ENCODE assay signal across 17 mouse cellular contexts in the genomic region with DNA sequence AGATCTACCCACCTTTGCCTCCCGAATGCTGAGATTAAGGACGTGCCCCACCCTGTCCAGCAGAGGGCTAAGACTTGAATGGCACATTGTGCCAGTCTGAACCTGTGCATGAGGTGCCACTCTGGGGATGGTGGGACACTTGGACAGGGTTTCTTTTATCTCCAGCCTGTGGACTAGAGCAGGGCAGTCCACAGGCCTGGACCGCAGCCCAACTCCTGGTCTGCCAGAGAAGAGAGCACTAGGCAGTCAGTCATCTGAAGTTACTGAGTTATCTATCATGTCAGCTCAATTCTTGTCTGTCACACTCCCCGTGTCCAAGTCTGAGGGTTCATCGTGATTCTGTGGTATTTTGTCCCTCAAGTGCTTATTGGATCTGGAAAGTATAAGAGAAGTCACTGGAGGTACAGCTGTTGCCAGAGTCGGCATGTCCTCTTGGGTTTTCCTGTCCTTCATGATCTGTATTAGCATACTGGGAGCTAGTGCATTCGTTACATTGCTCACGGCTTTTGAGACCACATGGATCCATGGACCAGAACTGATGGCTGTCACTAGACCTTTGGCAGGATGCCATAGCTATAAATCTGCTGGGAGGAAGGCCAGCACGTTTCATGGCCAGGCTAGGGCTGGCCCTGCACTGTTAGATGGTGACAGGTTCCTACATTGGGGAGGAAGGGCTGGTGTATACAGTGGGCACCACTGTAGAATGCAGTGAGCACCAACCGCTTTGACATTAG. TPM values are rescaled to one million over a fixed set of nuclear protein-coding genes. Genes with fewer than 3 reads are reported as not detected.
A peak's percentile ranks its signal among the peaks of the same experiment; 100 is the strongest.
DNase-seq lines count a peak whose midpoint lies in the region; ATAC-seq lines count a peak whose summit lies in the region.
"Had no signal": no experiment of that assay in that cellular context is flagged by ENCODE, and none has a peak within 500 bp of the region (broad histone marks: within the 10 kb centered on the region; RNA-seq: fewer than 3 reads in every experiment).

No protein-coding gene starts in this region.

- H3K27ac ChIP-seq in midbrain, embryonic 11.5 days (ENCODE audit: low read depth, low read length) = no peak overlapping the region
- no peak overlapping the region for H3K27ac ChIP-seq in midbrain, embryonic 10.5 days (replicated peaks)
- H3K27ac ChIP-seq in kidney, embryonic 15.5 days = no peak overlapping the region
- H3K27ac ChIP-seq: embryonic facial prominence, embryonic 15.5 days; limb, embryonic 15.5 days had no signal

- no peaks in the 10 kb centered on the region for H3K36me3 ChIP-seq in midbrain, embryonic 11.5 days (ENCODE audit: control insufficient read depth, insufficient read depth, low read length)
- no peaks in the 10 kb centered on the region for H3K36me3 ChIP-seq in midbrain, embryonic 10.5 days
- no peaks in the 10 kb centered on the region for H3K36me3 ChIP-seq in kidney, embryonic 15.5 days
- H3K36me3 ChIP-seq: embryonic facial prominence, embryonic 15.5 days; limb, embryonic 15.5 days had no signal

- H3K4me1 ChIP-seq in midbrain, embryonic 11.5 days (ENCODE audit: control insufficient read depth, insufficient read depth, low read length) = no peaks in the 10 kb centered on the region
- H3K4me1 ChIP-seq in midbrain, embryonic 10.5 days = no peaks in the 10 kb centered on the region
- no peaks in the 10 kb centered on the region for H3K4me1 ChIP-seq in kidney, embryonic 15.5 days
- H3K4me1 ChIP-seq: embryonic facial prominence, embryonic 15.5 days; limb, embryonic 15.5 days had no signal

- DNase-seq in heart, postnatal 4 days = peak; percentile 27
- DNase-seq in heart, postnatal 25 days (ENCODE audit: low spot score) = no peak
- peak; percentile 37 for DNase-seq in midbrain, embryonic 11.5 days (ENCODE audit: low spot score, missing footprints)
- DNase-seq in midbrain, embryonic 10.5 days (ENCODE audit: low spot score) = no peak
- no peak for DNase-seq in frontal cortex, adult 2 months (ENCODE audit: extremely low spot score in 1 of 2, low spot score in 1 of 2)
- no peak for DNase-seq in gastrocnemius, postnatal 36 days
- DNase-seq: cerebellum, adult 2 months; layer of hippocampus, adult 9-11 months; thymus, adult 2 months had no signal

- H3K27me3 ChIP-seq in midbrain, embryonic 11.5 days (ENCODE audit: control insufficient read depth, insufficient read depth, low read length) = no peaks in the 10 kb centered on the region
- H3K27me3 ChIP-seq in midbrain, embryonic 10.5 days (ENCODE audit: low read depth, poor library complexity, severe bottlenecking) = no peaks in the 10 kb centered on the region
- no peaks in the 10 kb centered on the region for H3K27me3 ChIP-seq in kidney, embryonic 15.5 days
- H3K27me3 ChIP-seq: embryonic facial prominence, embryonic 15.5 days had no signal

- no peak for ATAC-seq in midbrain, embryonic 11.5 days (ENCODE audit: low FRiP score)
- ATAC-seq in kidney, embryonic 15.5 days (replicated peaks; ENCODE audit: low FRiP score) = 0 out of 2 replicates have a peak, but pooled peaks have one; percentile 22

- no peak overlapping the region for H3K9ac ChIP-seq in midbrain, embryonic 11.5 days (ENCODE audit: low read length)
- H3K9ac ChIP-seq in kidney, embryonic 15.5 days = no peak overlapping the region
- H3K9ac ChIP-seq: embryonic facial prominence, embryonic 15.5 days; limb, embryonic 15.5 days had no signal

- WGBS in midbrain, embryonic 11.5 days = 81% methylated on average over 10 of the region's 10 CpGs
- WGBS in midbrain, embryonic 10.5 days = 88% methylated on average over 10 of the region's 10 CpGs
- WGBS in kidney, embryonic 15.5 days = 64% methylated on average over 10 of the region's 10 CpGs

- H3K9me3 ChIP-seq in midbrain, embryonic 11.5 days (ENCODE audit: control insufficient read depth, low read length) = no peaks in the 10 kb centered on the region
- H3K9me3 ChIP-seq in midbrain, embryonic 10.5 days (replicated peaks) = no peaks in the 10 kb centered on the region
- 0 out of 2 replicates have a peak, but pooled peaks cover 4% of the 10 kb centered on the region for H3K9me3 ChIP-seq in kidney, embryonic 15.5 days (replicated peaks)
- H3K9me3 ChIP-seq: limb, embryonic 15.5 days had no signal

- H3K4me3 ChIP-seq in midbrain, embryonic 11.5 days (ENCODE audit: low read depth, low read length) = no peak overlapping the region
- no peak overlapping the region for H3K4me3 ChIP-seq in midbrain, embryonic 10.5 days
- H3K4me3 ChIP-seq in kidney, embryonic 15.5 days (replicated peaks) = no peak overlapping the region
- H3K4me3 ChIP-seq: embryonic facial prominence, embryonic 15.5 days; limb, embryonic 15.5 days; megakaryocyte, embryonic 14.5 days had no signal

- intact Hi-C loops in heart, postnatal 25 days (cut with DNase I) = no loop called here
- intact Hi-C loops in gastrocnemius, postnatal 36 days (cut with DNase I) = no loop called here

- no peak overlapping the region for H3K4me2 ChIP-seq in midbrain, embryonic 11.5 days
- H3K4me2 ChIP-seq in kidney, embryonic 15.5 days = no peak overlapping the region
- H3K4me2 ChIP-seq: embryonic facial prominence, embryonic 15.5 days; limb, embryonic 15.5 days had no signal

RNA-seq across cellular contexts. Expression of gene Cda, which starts 14.2 kb away (rescaled TPM):
- total RNA-seq in heart, postnatal 4 days (2021) = 1 to 10 TPM; 5.9 to 6.9 TPM
- total RNA-seq in heart, postnatal 25 days (2021) = 1 to 10 TPM; 1.3 to 1.8 TPM
- polyA plus RNA-seq in midbrain, embryonic 11.5 days (2014; fragmentation: Nextera tagmentation; extraction: Ambion mirVana) = 1.7 and 2.0 TPM in 2 replicates
- polyA plus RNA-seq in midbrain, embryonic 10.5 days (2016; fragmentation: Nextera tagmentation; extraction: Ambion mirVana) = 1.2 and 2.0 TPM in 2 replicates
- polyA plus RNA-seq in kidney, embryonic 15.5 days (2015; fragmentation: Nextera tagmentation; extraction: Ambion mirVana) = 21.3 and 22.0 TPM in 2 replicates
- 3.6 and 3.7 TPM in 2 replicates for polyA plus RNA-seq in frontal cortex, adult 2 months (2012; rRNA removed)
- total RNA-seq in gastrocnemius, postnatal 36 days (2021) = under 1 TPM in 1 of 2 experiments, not detected in 1; 0.62 TPM

RNA-seq across cellular contexts. Expression of gene Pink1, which starts 27.5 kb away (rescaled TPM):
- total RNA-seq in heart, postnatal 4 days (2021) = 100 to 1,000 TPM; 163 to 177 TPM
- 100 to 1,000 TPM; 560 to 591 TPM for total RNA-seq in heart, postnatal 25 days (2021)
- 21.6 and 22.4 TPM in 2 replicates for polyA plus RNA-seq in midbrain, embryonic 11.5 days (2014; fragmentation: Nextera tagmentation; extraction: Ambion mirVana)
- polyA plus RNA-seq in midbrain, embryonic 10.5 days (2016; fragmentation: Nextera tagmentation; extraction: Ambion mirVana) = 30.5 and 41.3 TPM in 2 replicates
- 47.5 and 50.3 TPM in 2 replicates for polyA plus RNA-seq in kidney, embryonic 15.5 days (2015; fragmentation: Nextera tagmentation; extraction: Ambion mirVana)
- polyA plus RNA-seq in frontal cortex, adult 2 months (2012; rRNA removed) = 327 and 338 TPM in 2 replicates
- 100 to 1,000 TPM; 452 to 656 TPM for total RNA-seq in gastrocnemius, postnatal 36 days (2021)

RNA-seq across cellular contexts. Expression of gene Fam43b, which starts 42.7 kb away (rescaled TPM):
- total RNA-seq in heart, postnatal 4 days (2021) = not detected
- under 1 TPM in 1 of 2 experiments, not detected in 1; 0.11 TPM for total RNA-seq in heart, postnatal 25 days (2021)
- 0.14 TPM in 1 of 2 replicates, not detected in the other for polyA plus RNA-seq in midbrain, embryonic 11.5 days (2014; fragmentation: Nextera tagmentation; extraction: Ambion mirVana)
- 0.06 TPM in 1 of 2 replicates, not detected in the other for polyA plus RNA-seq in midbrain, embryonic 10.5 days (2016; fragmentation: Nextera tagmentation; extraction: Ambion mirVana)
- not detected in 2 replicates for polyA plus RNA-seq in kidney, embryonic 15.5 days (2015; fragmentation: Nextera tagmentation; extraction: Ambion mirVana)
- 19.2 and 19.9 TPM in 2 replicates for polyA plus RNA-seq in frontal cortex, adult 2 months (2012; rRNA removed)
- total RNA-seq in gastrocnemius, postnatal 36 days (2021) = not detected
- total RNA-seq: heart, postnatal 10 days had no signal
- polyA plus RNA-seq: forebrain, embryonic 11.5 days; gonadal fat pad, adult 2 months; small intestine, adult 2 months; thymus, adult 2 months had no signal

RNA-seq across cellular contexts. Expression of gene Ddost, which starts 49.1 kb away (rescaled TPM):
- 100 to 1,000 TPM; 104 to 105 TPM for total RNA-seq in heart, postnatal 4 days (2021)
- 10 to 100 TPM; 63.6 to 68.4 TPM for total RNA-seq in heart, postnatal 25 days (2021)
- polyA plus RNA-seq in midbrain, embryonic 11.5 days (2014; fragmentation: Nextera tagmentation; extraction: Ambion mirVana) = 209 and 219 TPM in 2 replicates
- 281 and 282 TPM in 2 replicates for polyA plus RNA-seq in midbrain, embryonic 10.5 days (2016; fragmentation: Nextera tagmentation; extraction: Ambion mirVana)
- 365 and 386 TPM in 2 replicates for polyA plus RNA-seq in kidney, embryonic 15.5 days (2015; fragmentation: Nextera tagmentation; extraction: Ambion mirVana)
- 89.8 and 93.1 TPM in 2 replicates for polyA plus RNA-seq in frontal cortex, adult 2 months (2012; rRNA removed)
- 10 to 100 TPM; 31.3 to 31.8 TPM for total RNA-seq in gastrocnemius, postnatal 36 days (2021)

Comparison
In these comparisons a context has a peak if more than half of its experiments do, and no peak if none do; other contexts are left out.
1. DNase-seq: peak in heart, postnatal 4 days (single experiment) and midbrain, embryonic 11.5 days (single experiment); none in heart, postnatal 25 days (single experiment), midbrain, embryonic 10.5 days (single experiment), frontal cortex, adult 2 months (0 of 2) and gastrocnemius, postnatal 36 days (0 of 2).
2. RNA of gene Fam43b, which starts 42.7 kb away (polyA plus RNA-seq): 19.2 to 19.9 TPM in frontal cortex, adult 2 months; 0.14 TPM in midbrain, embryonic 11.5 days, not detected in kidney, embryonic 15.5 days and 0.06 TPM in midbrain, embryonic 10.5 days; every median in the first group is over 10 times any median in the second.